Comparison of ENCODE assay signal across 10 mouse cellular contexts in genomic region chr1:119423510-119423909, GRCm38 (mm10). TPM values are rescaled to one million over a fixed set of nuclear protein-coding genes. Genes with fewer than 3 reads are reported as not detected.
DNase-seq lines count a peak whose midpoint lies in the region; ATAC-seq lines count a peak whose summit lies in the region.
"Had no signal": no experiment of that assay in that cellular context is flagged by ENCODE, and none has a peak within 500 bp of the region (broad histone marks: within the 10 kb centered on the region; RNA-seq: fewer than 3 reads in every experiment).

No protein-coding gene starts in this region.

- H3K9me3 ChIP-seq in heart, embryonic 16.5 days (replicated peaks; ENCODE audit: control insufficient read depth, low read length), result no peaks in the 10 kb centered on the region
- no peaks in the 10 kb centered on the region for H3K9me3 ChIP-seq in neural tube, embryonic 13.5 days
- H3K9me3 ChIP-seq: embryonic facial prominence, embryonic 15.5 days; liver, embryonic 15.5 days had no signal

- H3K36me3 ChIP-seq in heart, embryonic 16.5 days (ENCODE audit: control insufficient read depth, insufficient read depth), result no peaks in the 10 kb centered on the region
- H3K36me3 ChIP-seq in neural tube, embryonic 13.5 days, result no peaks in the 10 kb centered on the region
- H3K36me3 ChIP-seq: embryonic facial prominence, embryonic 15.5 days; liver, embryonic 15.5 days had no signal

- intact Hi-C loops in left cerebral cortex, postnatal 25 days (cut with DNase I), result loop anchor here (1.0 to 5.0 kb wide), 4 partner anchors 76 to 330 kb away; no protein-coding TSS in a partner anchor

- no peak overlapping the region for H3K4me2 ChIP-seq in heart, embryonic 16.5 days (ENCODE audit: low read depth, low read length)
- H3K4me2 ChIP-seq in neural tube, embryonic 13.5 days, result 0 out of 2 replicates have a peak overlapping the region, but pooled peaks have one; percentile 98

- WGBS in heart, embryonic 16.5 days, result 7% methylated on average over 14 of the region's 14 CpGs
- 3% methylated on average over 13 of the region's 14 CpGs for WGBS in neural tube, embryonic 13.5 days

- H3K4me3 ChIP-seq in heart, embryonic 16.5 days (ENCODE audit: low read length), result no peak overlapping the region
- H3K4me3 ChIP-seq in neural tube, embryonic 13.5 days, result no peak overlapping the region
- H3K4me3 ChIP-seq: liver, embryonic 15.5 days had no signal

- ATAC-seq in heart, embryonic 16.5 days (replicated peaks; ENCODE audit: extremely low read depth, insufficient read depth, low FRiP score), result 0 out of 2 replicates have a peak, but pooled peaks have one; percentile 33
- no peak for ATAC-seq in neural tube, embryonic 13.5 days (ENCODE audit: low read depth)
- ATAC-seq in inflammation-experienced regulatory T-cells, adult 6 months, result no peak

- H3K4me1 ChIP-seq in heart, embryonic 16.5 days (ENCODE audit: control insufficient read depth, insufficient read depth, low read length), result peaks cover 16% of the 10 kb centered on the region
- peaks cover 50% of the 10 kb centered on the region for H3K4me1 ChIP-seq in neural tube, embryonic 13.5 days (replicated peaks)

- DNase-seq in cerebellum, adult 11-12 months, result peak; percentile 25
- no peak for DNase-seq in cerebellum, adult 9-10 months
- DNase-seq in urinary bladder, adult 18-20 months (ENCODE audit: low spot score in 2 of 2), result peak; percentile 29 to 36
- DNase-seq in urinary bladder, postnatal 10 days (ENCODE audit: low spot score), result no peak
- DNase-seq in left cerebral cortex, postnatal 25 days (ENCODE audit: low spot score in 2 of 2), result peak; percentile 53 to 58

- no peak overlapping the region for H3K9ac ChIP-seq in heart, embryonic 16.5 days (ENCODE audit: low read length)
- no peak overlapping the region for H3K9ac ChIP-seq in neural tube, embryonic 13.5 days
- H3K9ac ChIP-seq: embryonic facial prominence, embryonic 15.5 days; liver, embryonic 15.5 days had no signal

- H3K27ac ChIP-seq in heart, embryonic 16.5 days (ENCODE audit: low read length), result no peak overlapping the region
- H3K27ac ChIP-seq in neural tube, embryonic 13.5 days (replicated peaks), result no peak overlapping the region
- H3K27ac ChIP-seq: embryonic facial prominence, embryonic 15.5 days; liver, embryonic 15.5 days had no signal

- peaks cover 51% of the 10 kb centered on the region for H3K27me3 ChIP-seq in heart, embryonic 16.5 days (ENCODE audit: control insufficient read depth, insufficient read depth, low read length)
- peaks cover 68% of the 10 kb centered on the region for H3K27me3 ChIP-seq in neural tube, embryonic 13.5 days

RNA-seq across cellular contexts. Expression of gene Inhbb, which starts 1.5 kb away (rescaled TPM):
- polyA plus RNA-seq in heart, embryonic 16.5 days (2015; fragmentation: Nextera tagmentation; extraction: Ambion mirVana), result 0.39 and 0.46 TPM in 2 replicates
- 1 to 10 TPM; 4.6 to 5.8 TPM for total RNA-seq in left cerebral cortex, postnatal 25 days (2021)
- 2.4 and 2.7 TPM in 2 replicates for polyA plus RNA-seq in neural tube, embryonic 13.5 days (2015; fragmentation: Nextera tagmentation; extraction: Ambion mirVana)
- polyA plus RNA-seq in inflammation-experienced regulatory T-cells, adult 6 months (2017; shearing (Covaris generic)), result not detected

Comparison
In these comparisons a context has a peak if more than half of its experiments do, and no peak if none do; other contexts are left out.
1. DNase-seq: peak in cerebellum, adult 11-12 months (single experiment), urinary bladder, adult 18-20 months (2 of 2) and left cerebral cortex, postnatal 25 days (2 of 2); none in cerebellum, adult 9-10 months (single experiment) and urinary bladder, postnatal 10 days (single experiment).